Mouse (Mus musculus) embryonic facial prominence, embryonic 10.5 days (tissue): Measurements from ENCODE around the gene Ercc1. TPM values are rescaled to one million over a fixed set of nuclear protein-coding genes. Genes with fewer than 3 reads are reported as not detected.

Experiments used
- DNase-seq: peaks from one replicate; pipeline ENCODE4 v3.0.0-alpha.2; 2017; ENCODE audit warnings: low spot score
- H3K27ac ChIP-seq: fragments of 300-500 bp; sonication (generic); replicated peaks from 2 replicates; pipeline ENCODE4 v1.5.1; 2016; ENCODE audit warnings: mild to moderate bottlenecking
- H3K27me3 ChIP-seq: fragments of 300-500 bp; sonication (generic); replicated peaks from 2 replicates; pipeline ENCODE4 v1.6.1; 2016; ENCODE audit warnings: low read depth, mild to moderate bottlenecking; ENCODE audit not compliant: poor library complexity, severe bottlenecking
- H3K36me3 ChIP-seq: fragments of 300-500 bp; sonication (generic); replicated peaks from 2 replicates; pipeline ENCODE4 v1.6.1; 2016; ENCODE audit warnings: mild to moderate bottlenecking, moderate library complexity
- H3K4me1 ChIP-seq: fragments of 300-500 bp; sonication (generic); 2 replicates; pipeline ENCODE4 v1.6.1; 2016
- H3K4me3 ChIP-seq: fragments of 300-500 bp; sonication (generic); 2 replicates; pipeline ENCODE4 v1.5.1; 2016; ENCODE audit warnings: mild to moderate bottlenecking, moderate library complexity
- H3K9me3 ChIP-seq: fragments of 300-500 bp; sonication (generic); 2 replicates; pipeline ENCODE4 v1.6.1; 2016; ENCODE audit warnings: mild to moderate bottlenecking
- WGBS: fragments of 180-500 bp; shearing (Covaris S2); methylation state at CpG from one replicate; pipeline ENCODE4 v1.1.7; 2016; 5-methylcytosine and 5-hydroxymethylcytosine counted together
- microRNA counts: library from miRNA; unstranded; fragments of <30 nt; microRNA quantifications from one replicate; lab custom pipeline; 2017
- microRNA-seq: library from miRNA; unstranded; fragments of <30 nt; microRNA quantifications from one replicate; pipeline ENCODE4, GENCODE M21; 2017
- polyA plus RNA-seq: library from polyadenylated mRNA; unstranded; fragments of >200 nt; fragmentation: Nextera tagmentation; extraction: Ambion mirVana; gene quantifications from 2 replicates; pipeline ENCODE4 v1.2.1, GENCODE M21; 2016

Ercc1 gene
- polyA plus RNA-seq, 1 experiment from 2014 or later = 102 TPM

GRCm38 (mm10) chr7:19388699-19389413, 44.3 kb downstream of the Ercc1 start:
- no peak overlapping the region for H3K4me3 ChIP-seq
- WGBS = 81% methylated on average over 10 of the region's 10 CpGs
- H3K4me1 ChIP-seq = no peaks in the 10 kb centered on the region
- no peak for DNase-seq
- peaks cover 100% of the 10 kb centered on the region for H3K36me3 ChIP-seq
- no peaks in the 10 kb centered on the region for H3K27me3 ChIP-seq
- no peaks in the 10 kb centered on the region for H3K9me3 ChIP-seq
- H3K27ac ChIP-seq = 0 out of 2 replicates have a peak overlapping the region, but pooled peaks have one; percentile 5

DNA sequence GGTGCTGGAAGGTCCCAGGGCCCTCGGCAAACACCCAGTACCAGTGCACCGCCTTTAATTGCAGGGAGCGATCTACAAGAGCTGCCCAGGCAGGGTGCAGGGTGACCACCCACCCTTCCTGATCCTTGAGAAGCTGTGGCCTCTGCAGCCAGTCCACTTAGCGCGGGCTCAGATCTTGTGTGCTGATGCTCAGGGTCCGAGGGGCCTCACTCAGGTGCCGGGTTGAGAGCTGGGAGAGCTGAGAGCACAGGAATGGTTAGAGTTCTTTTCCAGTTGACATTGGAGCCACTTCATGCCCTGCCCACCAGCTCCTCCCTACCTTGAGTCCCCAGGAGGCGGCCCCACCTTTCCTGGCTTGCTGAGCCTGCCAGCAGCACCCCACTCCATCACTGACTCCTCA, 49.9 kb downstream of the Ercc1 start:
- H3K36me3 ChIP-seq = peaks cover 68% of the 10 kb centered on the region
- H3K4me1 ChIP-seq = peaks cover 6% of the 10 kb centered on the region
- H3K9me3 ChIP-seq = no peaks in the 10 kb centered on the region
- H3K4me3 ChIP-seq = 0 out of 2 replicates have a peak overlapping the region, but pooled peaks have one; percentile 1
- DNase-seq = no peak
- peaks cover 17% of the 10 kb centered on the region for H3K27me3 ChIP-seq
- WGBS = 87% methylated on average over 8 of the region's 8 CpGs
- no peak overlapping the region for H3K27ac ChIP-seq

DNA sequence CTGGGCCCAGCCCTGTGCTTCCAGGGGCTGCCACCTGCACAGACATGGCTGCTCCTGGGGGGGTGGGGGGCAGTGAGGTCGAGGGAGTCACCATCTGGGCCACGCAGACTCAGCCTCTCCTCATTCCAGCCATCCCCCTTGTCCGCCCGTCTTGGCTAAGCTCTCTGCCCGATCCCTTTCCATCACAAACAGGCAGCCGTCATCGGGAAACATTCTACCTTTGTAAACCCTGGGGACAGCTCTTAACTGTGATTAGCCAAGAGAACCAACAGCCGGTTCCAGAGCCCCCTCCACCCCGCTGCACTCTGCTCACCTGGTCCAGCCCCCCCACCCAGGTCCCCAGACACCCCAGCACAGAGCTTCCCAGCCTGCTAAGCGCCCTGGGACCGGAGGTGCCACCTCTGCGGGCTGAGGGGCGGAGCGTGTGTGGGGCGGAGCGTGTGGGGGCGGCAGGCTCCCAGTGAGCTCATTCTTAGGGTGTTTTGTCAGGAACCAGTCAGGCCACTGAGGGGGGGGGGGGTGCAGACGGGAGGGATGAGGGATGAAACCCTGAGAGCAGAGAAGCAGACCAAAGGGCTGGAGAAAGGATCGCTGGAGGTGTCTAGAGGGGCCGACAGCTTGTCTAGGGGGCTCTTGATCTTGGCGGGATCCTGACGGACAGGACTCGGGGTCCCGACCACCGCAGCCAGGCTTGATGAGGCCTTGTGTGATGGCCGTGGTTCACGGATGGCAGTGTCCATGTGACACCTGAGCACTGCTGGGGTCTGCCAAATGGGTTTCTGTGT, 55.1 kb downstream of the Ercc1 start:
- DNase-seq = peak; percentile 67
- Histone ChIP-seq H3K27ac (0 out of 2 replicates have a peak overlapping the region, but pooled peaks have one; percentile 10), H3K36me3 (peaks cover 16% of the 10 kb centered on the region), H3K9me3 (peaks cover 9% of the 10 kb centered on the region), H3K4me3 (peak overlapping the region; percentile 53), H3K4me1 (peaks cover 22% of the 10 kb centered on the region), H3K27me3 (peaks cover 67% of the 10 kb centered on the region)
- WGBS = 3% methylated on average over 27 of the region's 27 CpGs

GRCm38 (mm10) chr7:19400946-19401345, 56.4 kb downstream of the Ercc1 start:
- Histone ChIP-seq H3K9me3 (peaks cover 9% of the 10 kb centered on the region), H3K4me1 (peaks cover 24% of the 10 kb centered on the region), H3K27me3 (peaks cover 80% of the 10 kb centered on the region), H3K4me3 (no peak overlapping the region), H3K27ac (no peak overlapping the region), H3K36me3 (peaks cover 3% of the 10 kb centered on the region)
- WGBS = 77% methylated on average over 4 of the region's 4 CpGs
- DNase-seq = no peak

DNA sequence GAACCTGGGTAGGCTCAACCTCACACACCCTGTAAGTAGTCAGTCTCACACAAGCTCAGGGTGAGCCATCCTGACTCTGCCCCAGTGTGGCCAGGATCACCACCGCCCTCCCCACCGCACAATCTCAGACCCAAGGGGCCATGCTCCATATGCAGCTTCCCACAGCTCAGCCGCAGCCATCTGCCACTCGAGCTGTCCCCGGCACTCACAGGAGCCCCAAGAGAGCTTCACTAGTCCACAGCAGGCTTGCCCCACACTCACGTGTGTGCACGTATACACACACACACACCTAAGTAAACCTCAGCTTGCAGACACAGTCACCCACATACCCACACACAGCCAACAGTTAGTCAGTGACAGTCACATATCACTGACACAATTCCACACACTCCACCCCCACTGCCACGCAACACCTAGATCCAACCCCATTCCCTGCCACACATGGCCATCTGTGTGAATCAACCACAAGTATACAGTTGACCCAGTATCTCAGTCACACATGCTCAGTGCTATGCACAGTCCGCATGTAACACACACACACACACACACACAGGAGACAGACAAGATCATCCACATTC, 58.0 kb downstream of the Ercc1 start:
- H3K4me1 ChIP-seq = peaks cover 24% of the 10 kb centered on the region
- H3K4me3 ChIP-seq = peak overlapping the region; percentile 1; the same call in 1 of the 2 replicates
- H3K9me3 ChIP-seq = peaks cover 9% of the 10 kb centered on the region
- H3K27ac ChIP-seq = no peak overlapping the region
- peaks cover 92% of the 10 kb centered on the region for H3K27me3 ChIP-seq
- DNase-seq = no peak
- 86% methylated on average over 9 of the region's 9 CpGs for WGBS
- H3K36me3 ChIP-seq = no peaks in the 10 kb centered on the region

DNA sequence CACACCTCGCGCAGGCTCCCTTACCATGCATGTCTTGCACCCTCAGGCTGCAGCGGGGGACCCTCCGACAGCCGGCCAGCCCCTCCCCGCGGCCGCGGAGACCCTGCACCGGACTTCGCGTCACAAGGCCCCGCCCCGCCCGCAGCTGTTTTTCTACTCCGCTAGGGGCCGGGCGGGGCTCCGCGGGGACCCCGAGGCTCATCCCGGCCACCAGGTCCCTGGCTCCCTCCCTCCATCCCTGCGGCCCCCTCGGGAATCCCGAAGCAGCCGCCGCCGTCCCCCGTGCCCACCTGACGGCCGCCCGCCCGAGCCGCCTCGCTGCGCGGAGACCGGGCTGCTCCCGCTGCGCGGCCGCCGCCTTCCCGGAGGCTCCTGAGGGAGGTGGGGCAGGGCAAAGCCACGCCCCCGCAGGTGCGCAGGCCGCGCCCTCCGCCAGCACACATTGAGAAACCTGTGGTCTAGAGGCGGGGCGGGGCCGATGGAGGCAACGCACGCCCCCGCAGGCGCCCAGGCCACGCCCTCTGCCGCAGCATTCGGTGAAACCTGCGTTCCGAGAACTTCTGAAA, 59.2 kb downstream of the Ercc1 start, which contains the start of gene Klc3:
Gene Klc3 (minus strand): TSS at position 374 of the 566 bp plus-strand sequence.
- WGBS = under 1% methylated on average over 62 of the region's 62 CpGs
- H3K27ac ChIP-seq = peak within 1 kb of the TSS; percentile 63
- H3K4me3 ChIP-seq = peak within 1 kb of the TSS; percentile 78
- H3K36me3 ChIP-seq = no peaks in the 10 kb centered on the region
- peaks cover 83% of the 10 kb centered on the region for H3K27me3 ChIP-seq
- DNase-seq = peak; percentile 75
- peaks cover 24% of the 10 kb centered on the region for H3K4me1 ChIP-seq
- H3K9me3 ChIP-seq = peaks cover 9% of the 10 kb centered on the region

- Histone ChIP-seq H3K9me3 (peaks cover 9% of the 10 kb centered on the region), H3K27ac (peak within 1 kb of the TSS; percentile 63), H3K27me3 (peaks cover 76% of the 10 kb centered on the region), H3K4me3 (peak within 1 kb of the TSS; percentile 78), H3K4me1 (peaks cover 20% of the 10 kb centered on the region), H3K36me3 (no peaks in the 10 kb centered on the region)
- 49% methylated on average over 7 of the region's 7 CpGs for WGBS
- DNase-seq = no peak
These were observed 59.9 kb downstream of the Ercc1 start, which contains the start of gene Ckm for GRCm38 (mm10) chr7:19404476-19404875. Gene Ckm (plus strand): TSS chr7:19404776.

DNA sequence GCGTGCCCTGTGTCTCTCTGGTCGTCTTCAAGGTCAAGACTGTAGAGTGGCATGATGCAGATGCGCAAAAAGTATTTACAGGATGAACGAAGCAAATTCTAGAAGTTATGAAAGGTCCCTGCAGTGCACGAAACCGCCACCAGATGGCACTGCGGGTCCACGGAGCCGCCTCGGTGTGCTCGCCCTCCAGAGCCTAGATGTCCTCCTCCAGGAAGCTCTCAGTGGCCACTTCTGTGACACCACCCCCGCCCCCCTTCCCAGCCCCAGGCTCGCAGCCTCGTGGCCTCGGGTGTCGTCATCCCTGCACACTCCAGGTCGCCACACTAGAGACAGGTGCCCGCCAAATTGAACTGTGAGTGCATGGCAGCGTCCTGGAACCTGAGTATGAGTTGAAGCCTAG, 60.8 kb downstream of the Ercc1 start:
- Histone ChIP-seq H3K27ac (no peak overlapping the region), H3K36me3 (no peaks in the 10 kb centered on the region), H3K4me1 (peaks cover 22% of the 10 kb centered on the region), H3K9me3 (peaks cover 9% of the 10 kb centered on the region), H3K4me3 (peak overlapping the region; percentile 38; the same call in 1 of the 2 replicates), H3K27me3 (peaks cover 67% of the 10 kb centered on the region)
- peak; percentile 89 for DNase-seq
- WGBS = 3% methylated on average over 19 of the region's 19 CpGs

MicroRNAs within 50 kb of the gene (microRNA counts, 519-probe panel; counts per million panel counts)
- microRNA mmu-miR-343 (lab: Ali Mortazavi, UCI) = 188 counts per million, percentile 57 among the panel's probes with 10 or more counts

Small RNAs within 50 kb of the gene (microRNA-seq; reads per million reads assigned to microRNA genes)
- gene Mir343 = not detected

Other genes starting within 250 kb of the Ercc1 start
- gene Gm4969, start 226.4 kb upstream of the Ercc1 start, polyA plus RNA-seq = 0.99 and 1.9 TPM in 2 replicates
- 15.9 and 18.0 TPM in 2 replicates for gene Fbxo46, start 224.9 kb upstream of the Ercc1 start, polyA plus RNA-seq
- gene Qpctl, start 195.5 kb upstream of the Ercc1 start, polyA plus RNA-seq = 14.6 and 15.1 TPM in 2 replicates
- gene Snrpd2, start 195.1 kb upstream of the Ercc1 start, polyA plus RNA-seq = 178 and 189 TPM in 2 replicates
- gene Gipr, start 178.7 kb upstream of the Ercc1 start, polyA plus RNA-seq = 1.4 and 1.6 TPM in 2 replicates
- gene Eml2, start 168.4 kb upstream of the Ercc1 start, polyA plus RNA-seq = 5.2 and 6.2 TPM in 2 replicates
- 1.7 and 2.0 TPM in 2 replicates for gene Gpr4, start 132.2 kb upstream of the Ercc1 start, polyA plus RNA-seq
- 46.4 and 49.4 TPM in 2 replicates for gene Opa3, start 116.4 kb upstream of the Ercc1 start, polyA plus RNA-seq
- 56.7 and 61.1 TPM in 2 replicates for gene Vasp, start 73.0 kb upstream of the Ercc1 start, polyA plus RNA-seq
- 0.25 TPM in 1 of 2 replicates, not detected in the other for gene Ppm1n, start 64.7 kb upstream of the Ercc1 start, polyA plus RNA-seq
- gene Rtn2, start 62.2 kb upstream of the Ercc1 start, polyA plus RNA-seq = 16.6 and 18.8 TPM in 2 replicates
- 0.09 TPM in 1 of 2 replicates, not detected in the other for gene Fosb, start 34.7 kb upstream of the Ercc1 start, polyA plus RNA-seq
- 26.8 and 28.9 TPM in 2 replicates for gene Cd3eap, start 14.7 kb downstream of the Ercc1 start, polyA plus RNA-seq
- gene Ppp1r13l, start 15.0 kb downstream of the Ercc1 start, polyA plus RNA-seq = 6.9 and 7.1 TPM in 2 replicates
- gene Ercc2, start 37.2 kb downstream of the Ercc1 start, polyA plus RNA-seq = 28.1 and 28.8 TPM in 2 replicates
- gene Klc3, start 59.3 kb downstream of the Ercc1 start, polyA plus RNA-seq = 7.9 and 8.8 TPM in 2 replicates
- gene Ckm, start 60.0 kb downstream of the Ercc1 start, polyA plus RNA-seq = 0.20 TPM in 1 of 2 replicates, not detected in the other
- 7.1 and 8.0 TPM in 2 replicates for gene Mark4, start 114.0 kb downstream of the Ercc1 start, polyA plus RNA-seq
- gene Exoc3l2, start 118.6 kb downstream of the Ercc1 start, polyA plus RNA-seq = 1.2 and 1.3 TPM in 2 replicates
- gene Bloc1s3, start 163.6 kb downstream of the Ercc1 start, polyA plus RNA-seq = 1.9 TPM in 2 replicates
- 72.6 and 73.9 TPM in 2 replicates for gene Trappc6a, start 163.6 kb downstream of the Ercc1 start, polyA plus RNA-seq
- 0.17 and 0.19 TPM in 2 replicates for gene Nkpd1, start 173.1 kb downstream of the Ercc1 start, polyA plus RNA-seq
- gene Ppp1r37, start 218.3 kb downstream of the Ercc1 start, polyA plus RNA-seq = 20.7 and 22.9 TPM in 2 replicates
- gene Zfp296, start 232.5 kb downstream of the Ercc1 start, polyA plus RNA-seq = 0.41 and 0.44 TPM in 2 replicates
- 187 and 191 TPM in 2 replicates for gene Gemin7, start 232.8 kb downstream of the Ercc1 start, polyA plus RNA-seq